Mouse (Mus musculus): Measurements from ENCODE around the gene Ggps1. TPM values are rescaled to one million over a fixed set of nuclear protein-coding genes. Genes with fewer than 3 reads are reported as not detected.

Gene Ggps1
- polyA plus RNA-seq, 1 experiment from 2014 or later = 36.7 TPM

DNA sequence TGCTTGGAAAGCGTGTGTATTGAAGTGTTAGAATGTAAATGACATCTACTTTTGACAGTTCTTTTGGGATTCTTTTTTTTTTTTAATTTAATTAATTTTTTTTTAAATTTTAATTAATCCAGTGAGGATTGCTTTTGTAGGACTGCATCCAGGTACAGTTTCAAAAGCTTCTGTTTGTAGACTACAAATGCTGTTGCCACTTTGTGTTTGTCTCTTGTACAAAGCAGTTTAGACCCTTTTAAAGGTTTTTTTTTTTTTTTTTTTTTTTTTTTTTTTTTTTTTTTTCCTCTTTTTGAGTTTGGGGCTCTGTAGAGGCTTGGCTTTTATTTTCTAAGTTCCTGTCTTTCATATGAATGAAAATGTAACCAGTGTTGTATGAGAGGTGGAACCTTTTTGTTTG is 2.4 kb upstream of the Ggps1 start:
- H3K4me2 ChIP-seq (ENCODE audit: low read depth, low read length) = no peak overlapping the region
- WGBS = 75% methylated on average over 1 of the region's 1 CpGs

GRCm38 (mm10) chr13:14065028-14065380 is 1.7 kb upstream of the Ggps1 start:
- Histone ChIP-seq H3K36me3 (ENCODE audit: control insufficient read depth, insufficient read depth, low read length) (no peaks in the 10 kb centered on the region), H3K27ac (ENCODE audit: low read length) (peak overlapping the region; percentile 96; the same call in 1 of the 2 replicates), H3K27me3 (replicated peaks; ENCODE audit: control insufficient read depth, insufficient read depth, low read length) (no peaks in the 10 kb centered on the region), H3K9ac (ENCODE audit: low read depth, low read length) (peak overlapping the region; percentile 97), H3K9me3 (ENCODE audit: control insufficient read depth, low read length) (no peaks in the 10 kb centered on the region), H3K4me2 (ENCODE audit: low read depth, low read length) (peak overlapping the region; percentile 72), H3K4me3 (ENCODE audit: low read length) (peak overlapping the region; percentile 97), H3K4me1 (ENCODE audit: control insufficient read depth, insufficient read depth, low read length) (0 out of 2 replicates have a peak, but pooled peaks cover 5% of the 10 kb centered on the region)
- no peak for ATAC-seq
- WGBS = 13% methylated on average over 9 of the region's 9 CpGs

More for the DNA sequence above, 2.4 kb upstream of the Ggps1 start:
- H3K4me1 ChIP-seq (ENCODE audit: control insufficient read depth, insufficient read depth, low read length) = 0 out of 2 replicates have a peak, but pooled peaks cover 5% of the 10 kb centered on the region
- H3K4me3 ChIP-seq (ENCODE audit: low read length) = no peak overlapping the region
- no peaks in the 10 kb centered on the region for H3K36me3 ChIP-seq (ENCODE audit: control insufficient read depth, insufficient read depth, low read length)
- H3K27me3 ChIP-seq (replicated peaks; ENCODE audit: control insufficient read depth, insufficient read depth, low read length) = no peaks in the 10 kb centered on the region
- H3K9ac ChIP-seq (ENCODE audit: low read depth, low read length) = no peak overlapping the region
- no peak for ATAC-seq
- no peaks in the 10 kb centered on the region for H3K9me3 ChIP-seq (ENCODE audit: control insufficient read depth, low read length)
- no peak overlapping the region for H3K27ac ChIP-seq (ENCODE audit: low read length)

DNA sequence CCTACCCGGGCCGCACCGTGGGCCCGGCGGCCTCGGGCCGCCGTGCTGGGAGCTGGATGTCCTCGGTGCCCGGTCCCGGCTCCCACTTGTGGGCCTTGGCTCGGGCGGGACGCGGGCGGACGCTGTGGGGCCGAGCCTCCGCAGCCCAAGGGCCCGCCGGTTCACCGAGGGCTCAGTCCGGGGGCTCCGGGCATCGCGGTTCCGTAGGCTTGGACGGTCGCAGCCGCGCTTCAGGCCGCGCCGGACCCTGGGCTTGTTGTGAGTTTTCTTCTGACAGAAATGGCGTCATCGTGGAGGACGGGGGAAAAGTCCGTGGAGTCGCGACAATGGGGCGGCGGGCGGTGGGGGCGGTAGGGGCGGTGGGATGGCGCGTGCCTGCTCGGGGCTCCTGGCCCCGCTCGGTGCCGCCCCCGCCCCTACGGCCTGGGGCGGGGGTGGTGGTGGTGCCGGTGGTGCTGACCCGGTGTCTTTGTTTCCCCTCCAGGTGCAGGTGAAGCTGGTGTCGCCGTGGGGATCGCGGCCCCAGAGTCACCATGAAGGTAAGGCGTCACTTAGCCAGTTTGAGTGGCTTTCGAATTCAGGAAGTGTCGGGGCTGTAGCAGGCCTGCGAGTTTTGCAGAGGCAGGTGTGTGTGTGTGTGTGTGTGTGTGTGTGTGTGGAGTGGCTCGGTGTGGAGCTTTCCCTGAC is 1.2 kb upstream of the Ggps1 start:
- Histone ChIP-seq H3K36me3 (ENCODE audit: control insufficient read depth, insufficient read depth, low read length) (no peaks in the 10 kb centered on the region), H3K9me3 (ENCODE audit: control insufficient read depth, low read length) (no peaks in the 10 kb centered on the region), H3K27ac (ENCODE audit: low read length) (peak overlapping the region; percentile 96), H3K4me1 (ENCODE audit: control insufficient read depth, insufficient read depth, low read length) (0 out of 2 replicates have a peak, but pooled peaks cover 5% of the 10 kb centered on the region), H3K4me2 (ENCODE audit: low read depth, low read length) (peak overlapping the region; percentile 72), H3K27me3 (replicated peaks; ENCODE audit: control insufficient read depth, insufficient read depth, low read length) (no peaks in the 10 kb centered on the region), H3K9ac (ENCODE audit: low read depth, low read length) (peak overlapping the region; percentile 97), H3K4me3 (ENCODE audit: low read length) (peak overlapping the region; percentile 97)
- WGBS = under 1% methylated on average over 59 of the region's 65 CpGs
- peak; percentile 2 for ATAC-seq

DNA sequence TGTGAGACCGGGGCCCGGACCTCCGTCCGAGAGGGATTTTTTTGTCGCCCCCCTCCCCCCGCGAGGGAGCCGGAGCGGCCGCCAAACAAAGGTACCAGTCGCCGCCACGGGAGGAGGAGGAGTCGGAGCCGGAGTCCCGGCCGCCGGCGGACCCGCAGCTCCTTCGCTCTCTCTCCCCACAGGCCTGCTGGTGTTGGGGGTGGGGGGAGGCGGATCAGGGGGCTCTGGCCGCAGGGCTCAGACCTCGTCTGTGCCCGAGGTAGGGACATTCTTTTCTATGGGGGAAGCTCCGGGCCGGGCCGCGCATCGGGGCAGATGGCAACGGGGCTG is 619 bp upstream of the Ggps1 start:
- H3K27ac ChIP-seq (ENCODE audit: low read length) = peak overlapping the region; percentile 96
- peak overlapping the region; percentile 97 for H3K9ac ChIP-seq (ENCODE audit: low read depth, low read length)
- H3K36me3 ChIP-seq (ENCODE audit: control insufficient read depth, insufficient read depth, low read length) = no peaks in the 10 kb centered on the region
- no peaks in the 10 kb centered on the region for H3K27me3 ChIP-seq (replicated peaks; ENCODE audit: control insufficient read depth, insufficient read depth, low read length)
- peak; percentile 53 for ATAC-seq
- H3K4me2 ChIP-seq (ENCODE audit: low read depth, low read length) = peak overlapping the region; percentile 72; the same call in 1 of the 2 replicates
- no peaks in the 10 kb centered on the region for H3K9me3 ChIP-seq (ENCODE audit: control insufficient read depth, low read length)
- H3K4me1 ChIP-seq (ENCODE audit: control insufficient read depth, insufficient read depth, low read length) = 0 out of 2 replicates have a peak, but pooled peaks cover 5% of the 10 kb centered on the region
- peak overlapping the region; percentile 97 for H3K4me3 ChIP-seq (ENCODE audit: low read length)
- WGBS = 0% methylated on average over 27 of the region's 31 CpGs

- Histone ChIP-seq H3K4me3 (ENCODE audit: low read length) (peak overlapping the region; percentile 97), H3K27me3 (replicated peaks; ENCODE audit: control insufficient read depth, insufficient read depth, low read length) (no peaks in the 10 kb centered on the region), H3K4me1 (ENCODE audit: control insufficient read depth, insufficient read depth, low read length) (0 out of 2 replicates have a peak, but pooled peaks cover 5% of the 10 kb centered on the region), H3K27ac (ENCODE audit: low read length) (peak overlapping the region; percentile 96), H3K9ac (ENCODE audit: low read depth, low read length) (peak overlapping the region; percentile 82), H3K4me2 (ENCODE audit: low read depth, low read length) (peak overlapping the region; percentile 62), H3K36me3 (ENCODE audit: control insufficient read depth, insufficient read depth, low read length) (0 out of 2 replicates have a peak, but pooled peaks cover under 1% of the 10 kb centered on the region), H3K9me3 (ENCODE audit: control insufficient read depth, low read length) (no peaks in the 10 kb centered on the region)
- WGBS = 7% methylated on average over 11 of the region's 11 CpGs
- no peak for ATAC-seq
Measured at GRCm38 (mm10) chr13:14062209-14063012, 877 bp downstream of the Ggps1 start.

DNA sequence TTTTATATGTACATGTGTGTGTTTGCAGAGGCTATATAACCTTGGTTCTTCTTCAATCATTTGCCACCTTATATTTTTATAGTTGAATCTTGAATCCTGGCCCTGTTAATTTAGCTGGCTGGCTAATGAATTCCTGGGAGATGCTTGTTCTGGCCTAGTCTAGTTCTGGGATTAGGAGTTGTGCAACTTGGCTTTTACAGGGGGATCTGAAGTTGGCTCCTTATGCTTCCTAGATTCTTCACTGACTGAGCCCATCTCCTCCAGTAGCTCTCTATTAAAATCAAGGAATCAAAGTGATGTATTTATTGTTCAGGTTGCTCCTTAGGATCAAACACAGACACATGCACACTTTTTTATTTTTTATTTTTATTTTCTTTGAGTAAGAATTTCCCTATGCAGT is 3.7 kb downstream of the Ggps1 start:
- Histone ChIP-seq H3K4me2 (ENCODE audit: low read depth, low read length) (no peak overlapping the region), H3K4me1 (ENCODE audit: control insufficient read depth, insufficient read depth, low read length) (0 out of 2 replicates have a peak, but pooled peaks cover 5% of the 10 kb centered on the region), H3K27ac (ENCODE audit: low read length) (no peak overlapping the region), H3K4me3 (ENCODE audit: low read length) (no peak overlapping the region), H3K27me3 (replicated peaks; ENCODE audit: control insufficient read depth, insufficient read depth, low read length) (no peaks in the 10 kb centered on the region), H3K9me3 (ENCODE audit: control insufficient read depth, low read length) (no peaks in the 10 kb centered on the region), H3K36me3 (ENCODE audit: control insufficient read depth, insufficient read depth, low read length) (0 out of 2 replicates have a peak, but pooled peaks cover 5% of the 10 kb centered on the region), H3K9ac (ENCODE audit: low read depth, low read length) (no peak overlapping the region)
- ATAC-seq = no peak

- H3K4me2 ChIP-seq (ENCODE audit: low read depth, low read length) = no peak overlapping the region
- H3K4me1 ChIP-seq (ENCODE audit: control insufficient read depth, insufficient read depth, low read length) = 0 out of 2 replicates have a peak, but pooled peaks cover 5% of the 10 kb centered on the region
- H3K9ac ChIP-seq (ENCODE audit: low read depth, low read length) = no peak overlapping the region
- no peak overlapping the region for H3K27ac ChIP-seq (ENCODE audit: low read length)
- WGBS = 91% methylated on average over 3 of the region's 3 CpGs
- H3K9me3 ChIP-seq (ENCODE audit: control insufficient read depth, low read length) = no peaks in the 10 kb centered on the region
- peaks cover 8% of the 10 kb centered on the region; the same call in 1 of the 2 replicates for H3K36me3 ChIP-seq (ENCODE audit: control insufficient read depth, insufficient read depth, low read length)
- no peak for ATAC-seq
- no peak overlapping the region for H3K4me3 ChIP-seq (ENCODE audit: low read length)
- no peaks in the 10 kb centered on the region for H3K27me3 ChIP-seq (replicated peaks; ENCODE audit: control insufficient read depth, insufficient read depth, low read length)
Measured at GRCm38 (mm10) chr13:14056801-14057200, 6.5 kb downstream of the Ggps1 start.

DNA sequence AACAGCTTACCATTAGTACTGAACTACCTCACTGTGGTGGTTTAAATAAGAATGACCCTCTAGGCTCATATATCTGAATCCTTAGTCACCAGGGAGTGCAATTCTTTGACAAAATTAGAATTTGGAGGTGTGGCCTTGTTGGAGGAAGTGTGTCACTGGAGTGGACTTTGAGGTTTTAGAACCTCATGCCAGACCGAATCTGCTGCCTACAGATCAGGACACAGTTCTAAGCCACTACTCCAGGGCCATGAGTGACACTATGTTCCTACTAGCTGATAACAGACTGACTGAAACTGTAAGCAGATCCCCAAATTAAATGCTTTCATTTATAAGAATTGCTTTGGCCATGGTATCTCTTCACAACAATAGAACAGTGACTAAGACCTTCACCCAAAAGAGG is 13.4 kb downstream of the Ggps1 start:
- H3K4me1 ChIP-seq (ENCODE audit: control insufficient read depth, insufficient read depth, low read length) = no peaks in the 10 kb centered on the region
- WGBS = 97% methylated on average over 1 of the region's 1 CpGs
- no peak overlapping the region for H3K4me3 ChIP-seq (ENCODE audit: low read length)
- H3K9ac ChIP-seq (ENCODE audit: low read depth, low read length) = no peak overlapping the region
- ATAC-seq = no peak
- H3K36me3 ChIP-seq (ENCODE audit: control insufficient read depth, insufficient read depth, low read length) = peaks cover 10% of the 10 kb centered on the region
- no peaks in the 10 kb centered on the region for H3K9me3 ChIP-seq (ENCODE audit: control insufficient read depth, low read length)
- H3K27me3 ChIP-seq (replicated peaks; ENCODE audit: control insufficient read depth, insufficient read depth, low read length) = no peaks in the 10 kb centered on the region
- H3K4me2 ChIP-seq (ENCODE audit: low read depth, low read length) = no peak overlapping the region
- H3K27ac ChIP-seq (ENCODE audit: low read length) = no peak overlapping the region

DNA sequence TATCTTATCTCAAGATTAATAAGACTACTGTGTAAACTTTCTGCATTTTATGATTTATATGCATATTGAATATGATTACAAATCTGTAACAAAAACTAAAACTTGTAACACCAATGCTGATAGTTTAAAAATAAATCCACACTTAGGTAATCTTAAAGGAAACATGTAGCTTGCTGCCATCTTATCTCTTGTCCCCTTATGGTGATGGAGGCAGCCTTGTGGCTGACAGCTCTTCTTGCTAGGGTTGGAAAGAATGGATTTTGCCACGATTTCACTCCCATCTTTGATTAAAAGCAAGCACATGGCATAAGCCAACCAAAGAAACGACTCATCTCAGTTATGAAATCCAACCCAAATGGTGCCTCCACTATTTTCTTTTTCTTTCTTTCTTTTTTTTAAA is 18.8 kb downstream of the Ggps1 start:
- Histone ChIP-seq H3K4me3 (ENCODE audit: low read length) (no peak overlapping the region), H3K27me3 (replicated peaks; ENCODE audit: control insufficient read depth, insufficient read depth, low read length) (no peaks in the 10 kb centered on the region), H3K36me3 (ENCODE audit: control insufficient read depth, insufficient read depth, low read length) (peaks cover 7% of the 10 kb centered on the region), H3K9me3 (ENCODE audit: control insufficient read depth, low read length) (no peaks in the 10 kb centered on the region), H3K4me1 (ENCODE audit: control insufficient read depth, insufficient read depth, low read length) (peaks cover 7% of the 10 kb centered on the region), H3K9ac (ENCODE audit: low read depth, low read length) (no peak overlapping the region), H3K27ac (ENCODE audit: low read length) (no peak overlapping the region), H3K4me2 (ENCODE audit: low read depth, low read length) (no peak overlapping the region)
- 75% methylated on average over 2 of the region's 2 CpGs for WGBS
- ATAC-seq = no peak

Data from intestine, embryonic 16.5 days (tissue).